Mouse (Mus musculus) CH12.LX (cell line): ENCODE data around the gene Dand5.

Source experiments
- BHLHE40 ChIP-seq: IDR thresholded peaks from 2 replicates; pipeline ENCODE4 v1.6.1; 2011; ENCODE audit warnings: mild to moderate bottlenecking, low read depth, low read length, improper control_type of control experiment
- CTCF ChIP-seq, 2 experiments: IDR thresholded peaks in 1 of 2; conservative IDR thresholded peaks in 1 of 2; 2 replicates each; pipeline ENCODE4 v1.5.1; 2011 to 2012; ENCODE audit warnings: low read depth in 2 of 2, low read length in 2 of 2, improper control_type of control experiment in 1 of 2, inconsistent platforms in 1 of 2, mild to moderate bottlenecking in 1 of 2, moderate library complexity in 1 of 2
- ELF1 ChIP-seq: IDR thresholded peaks from 2 replicates; pipeline ENCODE4 v1.6.1; 2014; ENCODE audit warnings: low read depth, mild to moderate bottlenecking, inconsistent platforms, low read length, improper control_type of control experiment
- ETS1 ChIP-seq: conservative IDR thresholded peaks from 2 replicates; pipeline ENCODE4 v1.6.1; 2012; ENCODE audit warnings: low read depth, mild to moderate bottlenecking, inconsistent platforms, low read length, improper control_type of control experiment, moderate library complexity
- POLR2A ChIP-seq: IDR thresholded peaks from 2 replicates; pipeline ENCODE4 v1.6.1; 2011; ENCODE audit warnings: low read depth, mild to moderate bottlenecking, improper control_type of control experiment, low read length
- RCOR1 ChIP-seq: conservative IDR thresholded peaks from 2 replicates; pipeline ENCODE4 v1.6.1; 2012; ENCODE audit warnings: low read depth, mild to moderate bottlenecking, inconsistent platforms, low read length, improper control_type of control experiment
- TBP ChIP-seq: conservative IDR thresholded peaks from 2 replicates; pipeline ENCODE4 v1.6.1; 2011; ENCODE audit warnings: low read depth, low read length, improper control_type of control experiment

DNA sequence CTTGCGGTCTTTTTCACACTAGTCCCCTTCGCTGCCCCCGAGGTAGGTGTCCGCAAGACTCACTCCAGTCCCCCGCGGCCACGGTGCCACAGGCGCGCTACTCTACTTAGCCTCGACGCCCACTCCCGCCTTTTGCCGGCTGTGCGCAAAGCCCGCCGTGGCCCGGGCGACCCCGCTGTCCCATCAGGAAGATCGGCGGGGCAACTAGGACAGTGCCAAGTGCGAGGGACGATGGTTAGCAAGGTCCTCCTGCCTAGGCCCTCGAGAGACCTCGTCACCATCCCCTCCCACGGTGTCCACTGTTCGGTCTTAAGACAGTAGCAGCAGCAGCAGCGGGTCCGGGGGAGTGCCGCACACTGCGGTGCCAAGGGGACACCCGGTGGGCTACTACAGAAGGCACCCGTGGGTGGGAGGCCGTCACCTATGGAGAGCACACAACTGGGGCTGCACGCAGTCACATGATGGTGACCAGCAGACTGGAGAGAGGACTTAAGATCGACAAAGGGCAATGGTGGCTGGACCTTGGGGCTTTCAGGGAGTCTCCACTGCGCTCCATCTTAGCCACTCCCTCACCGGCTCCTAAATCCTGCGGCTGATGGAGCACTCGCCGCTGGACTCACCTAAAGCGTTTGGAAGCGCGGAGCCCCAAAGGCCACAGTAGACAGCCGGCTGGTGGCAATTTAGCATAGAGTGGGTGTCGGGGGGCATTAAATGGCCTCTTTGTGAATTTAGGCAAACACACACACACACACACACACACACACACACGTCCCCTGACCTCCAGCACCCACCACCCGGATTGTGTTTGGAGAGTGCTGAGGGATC, 37.7 kb downstream of the Dand5 start:
- no peak for TF ChIP-seq ELF1
- TF ChIP-seq TBP, result no peak
- TF ChIP-seq POLR2A, result no peak
- TF ChIP-seq BHLHE40, result no peak
- no peak for TF ChIP-seq ETS1
- TF ChIP-seq CTCF (conservative IDR thresholded peaks at IDR 0.05 in 1 of 2, IDR thresholded peaks at IDR 0.05 in 1 of 2; ENCODE audit: low read depth in 2 of 2, low read length in 2 of 2), result no peak
- TF ChIP-seq RCOR1, result no peak
